Mouse (Mus musculus) CH12.LX (cell line): ENCODE results near the gene Psmg3.

Experiments
- CTCF ChIP-seq, 2 experiments: IDR thresholded peaks in 1 of 2; conservative IDR thresholded peaks in 1 of 2; 2 replicates each; pipeline ENCODE4 v1.5.1; 2011 to 2012; ENCODE audit warnings: low read depth in 2 of 2, low read length in 2 of 2, improper control_type of control experiment in 1 of 2, inconsistent platforms in 1 of 2, mild to moderate bottlenecking in 1 of 2, moderate library complexity in 1 of 2
- EP300 ChIP-seq: IDR thresholded peaks from 2 replicates; pipeline ENCODE4 v1.6.1; 2011; ENCODE audit warnings: low read length, improper control_type of control experiment
- HCFC1 ChIP-seq: IDR thresholded peaks from 2 replicates; pipeline ENCODE4 v1.6.1; 2012; ENCODE audit warnings: low read depth, mild to moderate bottlenecking, inconsistent platforms, low read length, improper control_type of control experiment
- JUN ChIP-seq: IDR thresholded peaks from 2 replicates; pipeline ENCODE4 v1.6.1; 2011; ENCODE audit warnings: low read depth, mild to moderate bottlenecking, low read length, improper control_type of control experiment, moderate library complexity; ENCODE audit not compliant: insufficient read depth
- JUND ChIP-seq: conservative IDR thresholded peaks from 2 replicates; pipeline ENCODE4 v1.6.1; 2011; ENCODE audit warnings: low read depth, low read length, improper control_type of control experiment
- MEF2A ChIP-seq: IDR thresholded peaks from 2 replicates; pipeline ENCODE4 v1.6.1; 2014; ENCODE audit warnings: low read depth, mild to moderate bottlenecking, inconsistent platforms, low read length, improper control_type of control experiment, borderline replicate concordance
- MXI1 ChIP-seq: IDR thresholded peaks from 2 replicates; pipeline ENCODE4 v1.6.1; 2011; ENCODE audit warnings: mild to moderate bottlenecking, low read depth, low read length, improper control_type of control experiment
- NRF1 ChIP-seq: IDR thresholded peaks from 2 replicates; pipeline ENCODE4 v1.6.1; 2014; ENCODE audit warnings: low read depth, mild to moderate bottlenecking, inconsistent platforms, low read length, improper control_type of control experiment, moderate library complexity
- POLR2A ChIP-seq: IDR thresholded peaks from 2 replicates; pipeline ENCODE4 v1.6.1; 2011; ENCODE audit warnings: low read depth, mild to moderate bottlenecking, improper control_type of control experiment, low read length
- TBP ChIP-seq: conservative IDR thresholded peaks from 2 replicates; pipeline ENCODE4 v1.6.1; 2011; ENCODE audit warnings: low read depth, low read length, improper control_type of control experiment
- TCF12 ChIP-seq: IDR thresholded peaks from 2 replicates; pipeline ENCODE4 v1.6.1; 2014; ENCODE audit warnings: low read depth, mild to moderate bottlenecking, inconsistent platforms, low read length, improper control_type of control experiment
- UBTF ChIP-seq: IDR thresholded peaks from 2 replicates; pipeline ENCODE4 v1.6.1; 2012; ENCODE audit warnings: low read depth, mild to moderate bottlenecking, inconsistent platforms, low read length, improper control_type of control experiment, moderate library complexity
- USF1 ChIP-seq: IDR thresholded peaks from 2 replicates; pipeline ENCODE4 v1.6.1; 2014; ENCODE audit warnings: low read depth, mild to moderate bottlenecking, inconsistent platforms, low read length, improper control_type of control experiment
- USF2 ChIP-seq: conservative IDR thresholded peaks from 2 replicates; pipeline ENCODE4 v1.6.1; 2011; ENCODE audit warnings: low read depth, low read length, improper control_type of control experiment

DNA sequence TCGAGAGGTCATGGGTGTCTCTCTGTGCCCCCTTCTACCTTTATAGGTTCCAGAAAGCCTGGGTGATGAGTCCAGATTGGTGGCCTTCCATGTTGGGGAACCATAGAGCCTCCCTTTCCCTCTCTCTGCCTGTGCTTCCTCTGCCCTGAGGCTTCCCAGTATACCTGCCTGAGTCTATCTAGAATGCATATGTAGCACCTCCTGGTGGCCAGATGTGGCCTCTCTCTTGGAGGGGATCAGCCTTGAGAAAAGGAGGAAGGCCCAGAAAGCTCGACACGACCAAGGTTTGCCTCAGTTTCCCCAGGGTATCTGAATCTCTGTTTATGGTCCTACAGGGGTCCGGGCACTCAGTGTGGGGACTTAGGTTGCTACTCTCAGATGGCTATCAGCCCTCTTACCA, 7.9 kb downstream of the Psmg3 start:
- peak; percentile 47 to 76; a peak in 3 of 4 replicates for TF ChIP-seq CTCF (conservative IDR thresholded peaks at IDR 0.05 in 1 of 2, IDR thresholded peaks at IDR 0.05 in 1 of 2; ENCODE audit: low read depth in 2 of 2, low read length in 2 of 2)
- no peak for TF ChIP-seq POLR2A
- TF ChIP-seq MXI1, result no peak
- TF ChIP-seq TBP, result no peak
- TF ChIP-seq USF1, result no peak
- TF ChIP-seq MEF2A, result no peak
- no peak for TF ChIP-seq UBTF
- no peak for TF ChIP-seq USF2
- no peak for TF ChIP-seq JUN
- TF ChIP-seq EP300, result no peak
- no peak for TF ChIP-seq JUND
- no peak for TF ChIP-seq TCF12
- TF ChIP-seq NRF1, result no peak
- no peak for TF ChIP-seq HCFC1
